Mouse (Mus musculus): ENCODE data around the gene Padi4.

Gene Padi4

DNA sequence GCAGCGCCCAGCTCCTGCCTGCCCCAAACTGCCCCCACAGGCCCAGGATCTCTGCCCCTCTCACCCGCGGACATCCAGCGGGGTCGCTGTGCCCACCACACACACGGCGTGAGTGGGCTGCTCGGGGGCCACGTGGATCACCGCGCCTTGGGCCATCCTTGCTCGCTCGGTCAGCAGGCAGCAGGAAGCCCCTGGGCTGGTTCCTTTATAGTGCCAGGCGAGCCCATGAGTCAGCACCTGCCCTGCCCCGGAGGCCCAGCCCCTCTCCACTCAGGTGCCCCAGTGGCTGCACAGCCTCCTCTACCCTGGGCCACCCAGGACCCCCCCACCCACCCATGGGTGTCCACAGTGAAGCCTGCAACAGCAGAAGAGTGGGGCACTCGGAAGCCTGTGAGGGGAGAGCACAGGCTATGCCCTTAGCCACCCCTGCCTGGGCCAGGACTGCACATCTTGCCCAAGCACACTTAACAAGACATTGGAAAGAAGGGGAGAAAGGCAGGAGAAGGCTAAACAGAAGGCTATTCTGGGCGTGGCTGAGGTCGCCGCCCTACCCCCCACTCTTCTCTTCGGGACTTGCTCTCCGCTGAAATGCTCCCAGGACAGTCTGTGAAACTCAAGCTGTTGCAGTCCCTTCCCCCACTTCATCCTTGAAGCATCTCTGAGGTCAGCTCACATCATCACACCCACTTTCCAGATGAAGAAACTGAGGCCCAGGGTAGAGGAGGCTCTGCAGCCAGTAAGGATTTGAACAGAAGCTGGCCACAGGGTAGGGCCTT is at the start of gene Padi4:
Padi4 (minus strand) TSS at position 212 of the 776 bp plus-strand sequence.
- no peak for DNase-seq (ENCODE audit: low spot score in 2 of 2)

DNA sequence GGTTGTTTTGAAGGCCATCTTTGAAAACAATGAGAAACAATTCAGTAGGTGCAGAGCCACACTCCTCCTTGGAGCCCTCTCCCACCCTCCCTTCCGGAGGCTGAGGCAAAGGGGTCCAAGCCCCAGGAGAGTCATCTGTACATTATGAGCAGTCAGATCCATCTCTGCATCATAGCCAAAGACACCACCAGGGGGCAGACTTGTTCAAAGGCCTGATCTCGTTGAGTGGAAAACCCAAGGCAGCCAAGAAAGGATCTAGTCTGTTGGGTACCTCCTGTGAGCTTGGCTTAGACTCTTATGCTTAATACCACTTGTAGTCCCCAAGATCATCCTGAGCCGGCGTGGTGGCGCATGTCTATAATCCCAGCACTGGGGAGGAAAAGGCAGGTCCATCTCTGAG is 48.0 kb upstream of the Padi4 start:
- DNase-seq (ENCODE audit: low spot score in 2 of 2), result peak in 1 of 2 experiments; percentile 67

DNA sequence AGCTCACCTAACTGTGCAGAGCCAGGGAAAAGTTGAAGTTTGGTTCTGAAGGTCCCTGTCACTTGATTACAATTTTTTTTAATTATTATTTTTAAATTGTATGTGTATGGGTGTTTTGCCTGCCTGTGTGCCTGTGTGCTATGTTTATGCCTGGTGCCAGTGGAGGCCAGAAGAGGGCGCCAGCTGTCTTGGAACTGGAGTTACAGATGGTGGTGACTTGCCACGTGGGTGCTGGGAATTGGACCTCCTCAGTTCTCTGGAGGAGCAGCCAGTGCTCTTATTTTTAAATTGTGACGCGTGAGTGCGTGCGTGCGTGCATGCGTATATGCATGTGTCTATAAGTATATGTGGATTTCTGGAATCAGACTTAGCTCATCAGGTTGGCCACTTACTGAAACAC is 43.4 kb upstream of the Padi4 start:
- DNase-seq (ENCODE audit: low spot score in 2 of 2), result no peak

DNA sequence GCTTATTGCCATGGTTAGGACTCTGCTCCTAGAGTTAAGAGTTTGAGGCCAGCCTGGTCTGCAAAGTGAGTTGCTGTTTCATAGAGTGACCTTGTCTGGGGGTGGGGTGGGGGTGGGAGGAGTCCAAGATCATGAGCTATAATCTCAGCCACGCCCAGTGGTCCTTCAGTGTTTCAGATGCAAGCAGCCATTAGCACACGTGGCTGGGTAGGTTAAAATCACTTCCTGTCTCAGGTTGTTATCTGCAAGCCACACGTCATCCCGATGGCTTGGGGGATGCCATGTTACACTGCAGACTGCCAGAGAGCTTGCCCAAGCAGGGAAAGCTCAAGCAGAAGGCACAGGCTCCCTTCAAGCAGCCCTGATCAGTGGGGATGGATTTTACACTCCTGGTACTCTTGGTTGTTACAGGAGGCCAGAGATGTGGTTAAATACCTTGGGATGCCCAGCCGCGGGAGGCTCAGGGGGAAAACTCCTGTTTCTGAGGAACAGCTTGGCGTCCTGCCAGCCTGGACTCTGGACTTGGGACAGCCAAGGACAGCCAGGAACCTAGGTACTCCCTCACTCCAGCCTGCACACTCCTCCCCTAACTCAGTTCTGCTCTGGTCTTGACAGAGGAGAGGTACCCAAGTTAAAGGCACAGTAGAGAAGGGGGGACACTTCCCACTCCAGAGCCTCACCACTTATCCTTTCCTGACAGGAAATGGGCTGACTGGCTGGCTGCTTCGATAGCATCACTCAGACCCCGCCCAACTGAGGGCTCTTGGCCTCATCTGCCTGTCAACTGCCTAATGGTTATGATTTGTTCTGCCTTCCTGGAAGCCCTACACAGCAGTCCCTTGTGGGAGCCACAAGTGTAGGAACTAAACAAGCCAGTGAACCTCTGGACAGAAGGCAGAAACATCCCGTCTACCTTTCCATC is 42.2 kb upstream of the Padi4 start:
- DNase-seq (ENCODE audit: low spot score in 2 of 2), result no peak

DNA sequence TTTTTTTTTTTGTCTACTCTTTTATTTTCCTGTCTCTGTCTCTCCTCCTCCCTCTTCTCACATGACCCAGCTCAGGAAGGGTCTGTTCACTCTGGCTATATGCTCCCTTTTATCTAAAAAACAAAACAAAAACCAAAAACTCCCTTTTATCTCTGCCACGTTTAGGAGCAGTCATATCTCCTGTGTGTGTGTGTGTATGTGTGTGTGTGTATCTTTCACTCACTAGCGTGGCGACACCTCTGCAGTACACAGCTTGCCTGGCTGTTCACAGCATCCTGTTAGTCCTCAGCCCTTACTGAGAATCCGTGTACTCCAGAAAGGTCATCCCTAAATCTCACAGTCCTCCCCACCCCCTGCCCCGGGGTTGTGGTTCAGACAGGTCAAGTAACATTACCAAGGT is 41.5 kb upstream of the Padi4 start:
- DNase-seq (ENCODE audit: low spot score in 2 of 2), result no peak

DNA sequence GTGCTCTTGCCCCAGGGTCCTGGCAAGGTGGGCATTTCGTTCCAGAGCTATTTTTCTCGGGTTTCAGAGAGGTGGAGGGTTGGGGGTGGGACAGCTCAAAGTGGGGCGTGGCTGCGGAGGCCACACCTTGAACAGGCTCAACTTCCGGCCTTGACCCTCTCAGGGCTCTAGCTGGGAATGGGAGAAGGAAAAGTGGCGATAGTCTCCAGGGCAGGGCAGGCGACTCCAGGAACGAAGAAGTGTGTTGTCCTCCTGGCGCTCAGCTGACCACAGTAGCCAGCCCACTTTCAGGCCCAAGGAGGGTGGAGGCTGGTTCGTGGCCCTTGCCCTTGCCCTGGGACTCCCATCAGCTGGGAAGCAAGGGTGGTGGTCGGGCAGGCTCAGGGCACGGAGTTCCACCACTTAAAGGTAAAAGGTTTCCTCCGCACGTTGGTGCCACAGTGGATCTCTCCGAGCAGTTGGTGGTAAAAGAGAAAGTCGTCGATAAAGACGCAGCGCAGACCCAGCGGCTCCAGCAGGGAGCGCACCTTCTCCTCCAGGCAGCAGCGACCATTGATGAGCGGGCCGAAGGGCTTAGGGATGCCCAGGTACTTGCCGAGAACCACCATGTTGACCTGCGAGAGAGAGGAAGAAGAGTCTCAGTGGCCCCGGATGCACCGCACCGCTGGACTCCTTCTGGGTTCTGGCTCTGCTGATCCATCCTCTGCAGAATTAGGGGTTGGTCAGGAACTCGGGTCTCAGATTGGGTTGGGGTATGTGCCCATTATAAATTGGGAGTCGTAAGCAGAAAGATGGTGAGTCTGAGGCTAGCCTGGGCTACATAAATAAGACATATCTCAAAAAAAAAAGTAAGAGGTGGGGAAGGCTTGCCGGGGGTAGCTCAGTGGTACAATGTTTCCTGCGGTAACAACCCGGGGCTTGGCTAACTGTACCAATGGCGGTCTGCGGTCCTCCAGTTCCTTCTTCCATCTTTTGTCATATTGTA is 40.5 kb upstream of the Padi4 start:
- DNase-seq (ENCODE audit: low spot score in 2 of 2), result no peak

DNA sequence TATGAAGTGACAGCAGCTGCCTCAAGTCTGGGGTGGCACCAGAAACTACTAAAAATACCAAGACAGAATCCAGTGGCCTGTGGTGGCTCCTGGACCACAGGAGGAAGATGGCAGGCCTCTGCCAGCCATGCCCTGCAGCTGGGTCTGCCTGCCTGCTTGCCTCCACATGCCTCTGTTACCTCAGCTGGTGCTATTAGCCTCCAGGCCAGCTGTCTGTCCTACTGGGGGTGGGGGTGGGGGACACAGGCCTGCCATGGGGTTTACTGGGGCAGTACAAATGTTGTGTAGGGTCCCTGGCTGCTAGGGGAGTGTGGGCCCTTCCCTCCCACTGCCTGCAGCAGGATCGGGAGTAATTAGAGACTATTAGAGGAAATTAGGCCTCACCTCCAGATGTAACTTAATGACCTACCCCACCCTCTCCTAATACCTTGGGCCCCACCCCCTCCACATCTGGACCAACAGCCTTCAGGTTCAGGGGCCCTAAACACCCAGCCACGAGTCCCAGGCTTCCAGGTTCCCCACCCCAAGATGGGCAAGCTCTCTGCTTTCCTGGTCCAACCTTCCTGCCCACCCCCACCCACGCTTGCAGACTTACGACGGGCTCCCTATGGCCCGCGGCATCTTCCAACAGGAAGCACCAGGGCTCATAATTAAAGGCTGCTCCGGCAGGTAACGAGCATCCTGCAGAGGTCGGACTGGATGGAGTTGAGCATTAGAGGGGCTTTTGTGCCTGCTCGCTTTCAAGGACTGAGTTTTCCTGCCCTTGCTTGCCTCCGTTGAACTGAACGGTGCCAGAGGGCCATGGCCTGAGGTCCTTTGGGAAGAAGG is 39.5 kb upstream of the Padi4 start:
- no peak for DNase-seq (ENCODE audit: low spot score in 2 of 2)

DNA sequence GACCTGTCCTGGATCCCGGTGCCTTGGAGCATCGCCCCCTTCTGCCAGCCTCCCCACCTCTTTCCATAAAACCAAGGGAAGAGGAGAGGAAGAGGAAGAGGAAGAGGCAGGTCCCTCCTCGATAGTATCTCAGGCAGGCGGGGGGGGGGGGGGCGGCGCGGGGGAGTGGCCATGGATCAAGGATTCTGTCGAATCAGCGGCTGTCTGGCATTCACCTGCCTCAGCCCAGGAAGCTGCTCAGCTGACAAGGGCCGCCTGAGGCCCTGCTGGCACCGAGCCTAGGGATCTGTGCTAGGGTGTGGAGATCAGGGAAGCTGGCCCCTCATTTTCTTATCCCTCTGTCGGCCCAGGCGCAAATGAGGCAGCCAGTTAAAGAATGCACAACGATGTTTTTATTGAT is 38.6 kb upstream of the Padi4 start:
- DNase-seq (ENCODE audit: low spot score in 2 of 2), result peak in 1 of 2 experiments; percentile 39

DNA sequence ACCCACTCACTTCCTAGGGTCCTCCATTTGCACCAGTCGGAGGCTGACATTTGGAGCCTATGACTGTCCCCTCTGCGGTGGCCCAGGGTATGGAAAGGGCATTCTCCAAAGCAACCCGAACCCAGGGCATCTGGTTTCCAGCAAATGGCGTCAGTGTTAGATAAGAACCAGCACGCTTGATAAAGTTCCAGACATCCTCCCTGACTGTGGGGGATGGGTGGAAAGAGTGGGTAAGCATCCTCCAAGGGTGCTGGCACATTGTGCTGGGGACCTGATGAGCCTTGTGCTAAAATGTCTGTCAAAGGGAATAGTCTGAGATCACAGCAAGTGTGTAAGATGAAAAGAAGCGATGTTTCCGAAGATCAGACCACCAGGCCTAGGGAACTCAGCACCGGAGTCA is 38.2 kb upstream of the Padi4 start:
- no peak for DNase-seq (ENCODE audit: low spot score in 2 of 2)

DNA sequence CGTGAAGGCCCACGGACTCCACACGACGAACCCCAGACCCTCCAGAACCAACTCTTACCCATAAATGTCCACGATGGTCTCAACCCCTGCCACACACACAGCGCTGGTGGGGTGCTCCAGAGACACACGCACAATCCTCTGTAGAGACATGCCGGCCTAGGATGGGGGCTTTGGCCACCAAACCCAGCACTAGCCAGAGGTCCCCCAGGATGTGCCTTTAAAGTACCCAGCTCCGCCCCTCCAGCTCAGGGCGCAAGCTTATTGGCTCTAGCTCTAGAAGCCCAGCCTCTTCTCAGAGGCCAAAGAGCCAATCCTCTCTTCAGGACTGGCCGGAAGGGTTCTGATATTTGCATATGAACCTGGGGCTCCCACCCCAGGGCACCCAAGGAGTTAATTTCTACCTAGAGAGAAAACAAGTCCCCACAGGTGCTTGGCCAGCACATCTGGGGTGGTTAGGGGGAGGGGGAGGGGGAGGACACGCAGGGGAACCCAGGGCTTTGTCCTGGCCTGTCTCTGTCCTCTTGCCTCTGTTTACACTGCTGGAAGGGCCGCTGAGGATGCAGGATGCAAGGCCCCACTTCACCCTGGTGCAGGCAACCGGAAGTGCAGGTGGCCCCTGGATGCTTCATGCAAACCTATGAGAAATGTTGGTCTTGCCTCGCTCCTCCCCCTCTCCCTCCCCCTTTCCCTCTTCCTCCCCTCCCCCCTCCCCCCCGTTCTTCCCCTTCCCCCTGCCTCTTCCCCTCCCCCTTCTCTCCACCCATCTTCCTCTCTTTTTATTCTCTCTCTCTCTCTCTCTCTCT is 36.6 kb upstream of the Padi4 start, which contains the start of gene Padi3:
Padi3 (minus strand) TSS at position 191 of the 803 bp plus-strand sequence.
- DNase-seq (ENCODE audit: low spot score in 2 of 2), result no peak

DNA sequence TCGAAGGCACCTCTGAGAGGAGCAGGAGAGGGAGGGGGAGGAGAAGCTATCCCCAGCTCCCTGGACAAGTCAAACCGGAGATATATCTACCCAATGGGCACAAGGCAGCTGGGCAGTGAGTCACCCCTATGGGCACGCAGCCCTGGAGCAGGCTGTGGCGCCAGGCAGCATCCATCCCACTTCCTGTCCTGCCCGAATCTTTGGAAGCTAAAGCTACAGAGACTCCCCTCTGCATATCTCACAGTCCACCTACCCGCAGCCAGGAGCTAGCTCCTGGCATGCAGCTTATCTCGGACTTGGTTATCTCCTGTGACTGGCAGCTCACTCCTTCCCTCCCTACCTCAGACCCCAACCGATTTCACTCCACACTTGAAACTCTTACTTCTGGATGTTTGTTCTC is 35.1 kb upstream of the Padi4 start:
- no peak for DNase-seq (ENCODE audit: low spot score in 2 of 2)

DNA sequence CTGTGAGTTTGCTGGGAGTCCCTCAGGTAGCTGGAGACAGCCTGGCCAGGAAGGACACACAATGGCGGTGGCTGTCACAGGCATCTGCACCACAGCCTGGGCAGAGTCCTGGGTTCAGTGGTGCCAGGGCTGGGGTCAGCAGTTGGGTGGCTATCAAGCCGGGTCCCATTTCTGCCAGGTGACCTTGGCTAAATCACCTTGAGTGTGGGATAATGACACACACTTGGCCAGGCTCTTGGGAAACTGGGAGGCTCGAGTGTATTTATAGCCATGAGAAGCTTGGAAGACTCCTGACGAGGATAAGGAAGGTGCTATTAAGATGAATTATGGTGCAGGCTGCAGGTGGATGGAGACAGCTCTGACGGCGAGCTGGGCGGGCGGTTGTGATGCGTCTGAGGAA is 30.6 kb upstream of the Padi4 start:
- no peak for DNase-seq (ENCODE audit: low spot score in 2 of 2)

DNA sequence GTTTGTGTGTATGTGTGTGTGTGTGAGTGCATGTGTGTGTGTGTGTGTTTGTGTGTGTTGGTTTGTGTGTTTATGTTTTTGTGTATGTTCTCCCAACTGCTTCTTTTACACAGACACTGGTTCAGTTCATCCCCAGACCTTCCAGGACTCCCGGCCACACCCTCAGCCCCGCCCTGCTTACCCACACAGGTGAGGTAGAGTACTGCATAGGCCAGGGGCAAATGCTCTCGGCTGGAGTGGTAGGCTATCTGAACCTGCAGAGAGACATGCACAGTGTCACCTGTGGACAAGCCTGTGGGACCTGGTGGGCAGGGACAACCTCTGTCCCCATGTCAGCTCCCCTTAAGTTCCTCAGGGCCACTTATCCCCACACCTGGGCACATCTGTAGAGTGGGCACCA is 27.3 kb upstream of the Padi4 start:
- DNase-seq (ENCODE audit: low spot score in 2 of 2), result no peak

DNA sequence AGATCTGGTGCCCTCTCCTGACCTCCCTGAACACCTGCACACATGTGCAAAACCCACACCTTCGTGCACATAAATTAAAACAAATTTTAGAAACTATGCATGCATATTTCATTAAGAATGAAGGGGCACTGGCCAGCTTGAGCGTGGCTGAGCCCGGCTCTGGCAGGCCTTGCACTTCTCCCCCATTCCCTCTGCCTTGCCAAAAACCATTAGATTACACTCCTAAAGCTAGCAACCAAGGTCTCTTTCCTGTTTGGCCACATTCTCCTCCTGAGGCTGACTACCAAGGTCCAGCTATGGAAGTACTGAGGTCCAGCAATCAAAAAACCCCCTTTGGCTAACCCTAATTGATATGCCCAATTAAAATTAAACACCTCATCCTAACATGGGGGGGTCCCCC is 22.8 kb upstream of the Padi4 start:
- no peak for DNase-seq (ENCODE audit: low spot score in 2 of 2)

DNA sequence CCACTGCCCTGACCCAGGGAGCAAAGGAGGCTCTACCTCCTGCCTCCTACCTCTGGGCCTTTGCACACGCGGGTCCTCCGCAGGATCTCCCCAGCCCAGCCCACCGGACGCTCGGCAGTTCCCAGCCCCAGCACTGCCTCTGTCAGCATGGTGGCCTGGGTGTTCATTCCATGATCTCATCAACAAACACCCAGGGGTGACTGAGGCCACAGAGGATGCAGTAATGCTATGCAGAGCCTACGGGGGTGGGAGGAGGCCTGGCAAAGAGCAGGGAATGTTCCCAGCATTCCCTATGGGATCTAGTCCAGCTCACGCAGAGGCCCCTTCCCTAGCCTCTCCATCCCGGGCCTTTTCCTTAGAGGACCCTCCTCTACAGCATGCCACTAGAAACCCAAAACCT is 20.6 kb upstream of the Padi4 start:
- DNase-seq (ENCODE audit: low spot score in 2 of 2), result no peak

DNA sequence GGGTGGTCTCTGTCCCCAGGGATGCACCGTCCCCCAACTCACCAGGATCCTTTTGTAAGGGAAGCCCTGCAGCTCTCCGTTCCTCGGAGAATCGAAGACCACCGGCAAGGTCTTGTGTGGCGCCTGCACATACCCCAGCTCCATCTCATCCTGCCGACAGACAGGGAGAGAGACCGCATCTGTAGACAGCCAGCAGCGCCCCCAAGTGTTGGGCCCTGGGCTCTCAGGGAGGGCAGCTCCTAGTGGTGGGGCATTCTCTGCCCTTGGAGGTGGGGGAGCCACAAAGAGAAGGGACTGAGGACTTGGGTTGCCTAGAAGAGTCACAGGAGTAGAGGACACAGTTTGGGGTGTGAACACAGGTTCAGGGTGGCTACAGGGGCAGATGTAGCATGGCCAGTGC is 19.8 kb upstream of the Padi4 start:
- DNase-seq (ENCODE audit: low spot score in 2 of 2), result no peak

DNA sequence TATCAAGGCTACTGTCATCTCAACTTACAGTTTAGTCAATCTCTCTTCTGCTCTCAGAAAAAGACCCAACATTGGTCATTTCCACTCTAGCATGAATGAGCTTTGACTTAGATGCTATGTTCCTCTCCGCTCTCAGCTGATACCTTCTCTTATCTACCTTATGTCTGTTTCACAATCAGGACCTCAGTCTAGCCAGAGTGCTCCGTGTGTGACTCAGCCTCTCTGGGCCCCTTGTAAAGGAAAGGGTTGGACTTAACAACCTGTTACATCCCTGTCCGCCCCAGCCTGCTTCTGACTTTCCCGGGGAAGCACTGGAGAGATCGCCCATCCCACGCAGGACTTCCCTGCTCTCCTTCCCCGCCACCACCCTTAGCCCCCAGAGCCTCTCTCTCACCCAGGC is 18.5 kb upstream of the Padi4 start:
- no peak for DNase-seq (ENCODE audit: low spot score in 2 of 2)

DNA sequence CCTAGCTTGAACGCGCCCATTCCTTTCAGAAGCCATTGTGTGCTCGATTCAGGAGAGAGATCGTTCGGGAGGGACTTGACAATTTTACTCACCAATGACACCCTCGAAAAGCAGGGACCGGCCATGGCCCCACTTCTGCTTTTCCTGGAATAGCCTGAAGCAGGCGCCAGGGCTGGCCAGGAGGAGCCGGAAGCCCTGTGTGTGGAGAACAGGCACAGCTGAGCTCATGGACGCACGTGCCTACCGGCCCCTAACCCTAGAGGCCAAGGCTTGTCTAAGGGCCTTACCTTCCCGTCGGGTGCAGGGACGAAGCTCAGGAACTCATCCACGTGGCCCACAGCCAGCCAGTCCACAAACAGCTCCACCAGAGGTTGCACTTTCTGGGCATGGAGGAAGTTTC is 17.0 kb upstream of the Padi4 start:
- DNase-seq (ENCODE audit: low spot score in 2 of 2), result no peak

DNA sequence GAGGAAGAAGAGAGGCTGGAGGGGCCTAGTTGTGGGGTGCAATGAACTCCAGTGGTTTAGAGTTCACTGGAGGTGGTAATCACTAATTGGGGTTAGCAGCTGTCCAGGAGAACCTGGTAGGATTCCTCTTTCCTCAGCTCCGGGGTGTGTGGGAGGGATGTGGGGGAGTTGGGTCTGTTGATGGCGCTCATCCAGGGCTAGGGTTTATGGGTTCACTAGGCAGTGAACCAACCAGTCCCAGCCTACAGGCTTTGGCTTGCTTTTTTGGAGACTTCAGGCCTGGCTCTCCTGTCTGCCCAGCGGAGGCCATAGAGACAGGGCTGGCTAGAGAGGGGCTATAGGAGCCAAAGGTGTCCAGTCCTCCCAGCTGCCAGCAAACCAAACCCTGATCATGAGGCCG is 15.9 kb upstream of the Padi4 start:
- no peak for DNase-seq (ENCODE audit: low spot score in 2 of 2)

DNA sequence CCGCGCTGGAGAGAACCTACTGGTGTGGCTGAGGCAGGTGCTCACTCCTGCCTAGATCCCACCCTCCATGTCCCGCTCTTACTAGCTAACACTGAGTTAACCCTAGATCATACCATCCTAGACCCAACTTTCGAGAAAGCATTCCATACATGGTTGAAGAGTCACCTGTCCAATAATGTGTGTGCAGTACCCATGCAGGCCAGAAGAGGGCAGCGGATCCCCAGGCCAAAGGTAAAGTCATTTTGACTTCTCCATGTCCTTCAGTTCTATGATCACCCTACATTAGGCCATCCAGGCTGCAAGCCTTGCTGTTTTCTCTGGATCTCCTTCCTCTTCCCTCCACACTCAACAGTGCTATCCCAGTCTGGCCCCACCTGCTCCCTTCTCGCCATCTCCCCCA is 14.9 kb upstream of the Padi4 start:
- DNase-seq (ENCODE audit: low spot score in 2 of 2), result peak; percentile 63 to 83

Measured in cerebellum, postnatal 4 days (tissue).